Mouse (Mus musculus): ENCODE data around the gene Glrx2.

DNA sequence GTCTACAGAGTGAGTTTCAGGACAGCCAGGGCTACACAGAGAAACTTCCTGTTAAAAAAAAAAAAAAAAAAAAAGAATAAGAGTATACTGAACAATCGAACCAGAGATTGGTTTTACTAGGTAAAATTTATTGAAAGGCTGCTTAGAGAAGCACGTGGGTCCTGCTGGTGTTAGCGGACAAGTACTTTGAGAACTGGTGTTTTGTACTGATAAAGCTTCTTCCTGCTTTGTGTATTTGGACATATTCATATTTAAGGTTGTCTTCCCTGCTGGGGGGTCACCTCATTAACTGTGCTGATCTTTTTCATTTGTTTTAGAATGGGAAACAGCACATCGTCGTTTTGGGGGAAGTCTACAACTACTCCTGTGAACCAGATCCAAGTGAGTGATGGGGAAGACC, 25.2 kb downstream of the Glrx2 start:
- no peak for TF ChIP-seq POLR2A (IDR thresholded peaks at IDR 0.05; ENCODE audit: borderline replicate concordance, low read depth, low read length)
- no peak for TF ChIP-seq CTCF (IDR thresholded peaks at IDR 0.05; ENCODE audit: low read depth, low read length)

All from bone marrow macrophage, adult 2 months (primary cell).